28 mouse cellular contexts compared by ENCODE assay signal in genomic region chr7:89421294-89421693, GRCm38 (mm10). TPM values are rescaled to one million over a fixed set of nuclear protein-coding genes. Genes with fewer than 3 reads are reported as not detected.
DNase-seq lines count a peak whose midpoint lies in the region; ATAC-seq and TF ChIP-seq lines count a peak whose summit lies in the region.
"Had no signal": no experiment of that assay in that cellular context is flagged by ENCODE, and none has a peak within 500 bp of the region (broad histone marks: within the 10 kb centered on the region; RNA-seq: fewer than 3 reads in every experiment).

No protein-coding gene starts in this region.

- intact Hi-C loops in gastrocnemius, adult 2 months (cut with DNase I): no loop called here

- no peak overlapping the region for H3K4me3 ChIP-seq in gastrocnemius, adult 2 months
- no peak overlapping the region for H3K4me3 ChIP-seq in kidney, adult 2 months (ENCODE audit: insufficient read depth, low read depth, low read length)
- H3K4me3 ChIP-seq in midbrain, embryonic 11.5 days (ENCODE audit: low read depth, low read length): no peak overlapping the region
- H3K4me3 ChIP-seq in midbrain, embryonic 14.5 days (replicated peaks; ENCODE audit: low read depth, low read length): no peak overlapping the region
- H3K4me3 ChIP-seq: embryonic facial prominence, embryonic 10.5 days; embryonic facial prominence, embryonic 13.5 days; erythroblast, embryonic 14.5 days; forebrain, embryonic 12.5 days; forebrain, embryonic 15.5 days; heart, embryonic 12.5 days; heart, embryonic 15.5 days had no signal

- WGBS in kidney, adult 2 months: 64% methylated on average over 5 of the region's 5 CpGs
- 90% methylated on average over 5 of the region's 5 CpGs for WGBS in midbrain, embryonic 11.5 days
- WGBS in midbrain, embryonic 14.5 days: 95% methylated on average over 5 of the region's 5 CpGs

- H3K9me3 ChIP-seq in midbrain, embryonic 11.5 days (ENCODE audit: control insufficient read depth, low read length): no peaks in the 10 kb centered on the region
- H3K9me3 ChIP-seq in midbrain, embryonic 14.5 days (ENCODE audit: control insufficient read depth, low read length): no peaks in the 10 kb centered on the region
- H3K9me3 ChIP-seq: embryonic facial prominence, embryonic 10.5 days; embryonic facial prominence, embryonic 13.5 days; forebrain, embryonic 12.5 days; forebrain, embryonic 15.5 days; heart, embryonic 15.5 days had no signal

- no peak for ATAC-seq in midbrain, embryonic 11.5 days (ENCODE audit: low FRiP score)
- ATAC-seq in midbrain, embryonic 14.5 days (ENCODE audit: low FRiP score, low TSS enrichment): no peak
- ATAC-seq: CD4-positive, CD25-positive, alpha-beta regulatory T cell, adult 4 months; forebrain, embryonic 15.5 days; hindbrain, postnatal 0 days; inflammation-experienced regulatory T-cells, adult 6 months had no signal

- no peak overlapping the region for H3K4me2 ChIP-seq in midbrain, embryonic 11.5 days
- H3K4me2 ChIP-seq in midbrain, embryonic 14.5 days (ENCODE audit: low read length): no peak overlapping the region
- H3K4me2 ChIP-seq: embryonic facial prominence, embryonic 13.5 days; forebrain, embryonic 12.5 days; forebrain, embryonic 15.5 days; heart, embryonic 12.5 days; heart, embryonic 15.5 days; hindbrain, embryonic 14.5 days had no signal

- no peaks in the 10 kb centered on the region for H3K27me3 ChIP-seq in kidney, adult 2 months (replicated peaks; ENCODE audit: control insufficient read depth, insufficient read depth, low read length)
- H3K27me3 ChIP-seq in midbrain, embryonic 11.5 days (ENCODE audit: control insufficient read depth, insufficient read depth, low read length): no peaks in the 10 kb centered on the region
- no peaks in the 10 kb centered on the region for H3K27me3 ChIP-seq in midbrain, embryonic 14.5 days (ENCODE audit: control insufficient read depth, insufficient read depth, low read length)
- H3K27me3 ChIP-seq: forebrain, embryonic 12.5 days; forebrain, embryonic 15.5 days; heart, embryonic 12.5 days; heart, embryonic 15.5 days had no signal

- peaks cover 26% of the 10 kb centered on the region for H3K4me1 ChIP-seq in kidney, adult 2 months (ENCODE audit: control insufficient read depth, insufficient read depth, low read length)
- no peaks in the 10 kb centered on the region for H3K4me1 ChIP-seq in midbrain, embryonic 11.5 days (ENCODE audit: control insufficient read depth, insufficient read depth, low read length)
- no peaks in the 10 kb centered on the region for H3K4me1 ChIP-seq in midbrain, embryonic 14.5 days (ENCODE audit: control insufficient read depth, insufficient read depth, low read length)
- H3K4me1 ChIP-seq: forebrain, embryonic 12.5 days had no signal

- H3K9ac ChIP-seq in midbrain, embryonic 11.5 days (ENCODE audit: low read length): no peak overlapping the region
- no peak overlapping the region for H3K9ac ChIP-seq in midbrain, embryonic 14.5 days (replicated peaks; ENCODE audit: low read length)
- H3K9ac ChIP-seq: embryonic facial prominence, embryonic 13.5 days; forebrain, embryonic 12.5 days; forebrain, embryonic 15.5 days; heart, embryonic 12.5 days; heart, embryonic 15.5 days; hindbrain, embryonic 14.5 days had no signal

- TF ChIP-seq CTCF in gastrocnemius, adult 2 months (IDR thresholded peaks at IDR 0.05): peak; percentile 24; the same call in 1 of the 2 replicates
- TF ChIP-seq CTCF in kidney, adult 2 months (conservative IDR thresholded peaks at IDR 0.05; ENCODE audit: insufficient read depth, insufficient read length, low read depth, low read length): no peak

- no peak overlapping the region for H3K27ac ChIP-seq in gastrocnemius, adult 2 months
- H3K27ac ChIP-seq in kidney, adult 2 months (ENCODE audit: insufficient read depth, low read depth, low read length): 0 out of 2 replicates have a peak overlapping the region, but pooled peaks have one; percentile 41
- H3K27ac ChIP-seq in midbrain, embryonic 11.5 days (ENCODE audit: low read depth, low read length): no peak overlapping the region
- no peak overlapping the region for H3K27ac ChIP-seq in midbrain, embryonic 14.5 days (replicated peaks; ENCODE audit: low read depth, low read length)
- H3K27ac ChIP-seq: embryonic facial prominence, embryonic 10.5 days; embryonic facial prominence, embryonic 13.5 days; forebrain, embryonic 12.5 days; forebrain, embryonic 15.5 days; heart, embryonic 15.5 days; hindbrain, embryonic 14.5 days; hindbrain, postnatal 0 days had no signal

- peak; percentile 29 for DNase-seq in gastrocnemius, adult 2 months
- DNase-seq in gastrocnemius, postnatal 4 days (ENCODE audit: low spot score in 2 of 2): no peak
- DNase-seq in kidney, adult 2 months: peak; percentile 74
- no peak for DNase-seq in kidney, postnatal 14 days
- DNase-seq in midbrain, embryonic 11.5 days (ENCODE audit: low spot score, missing footprints): peak; percentile 80
- no peak for DNase-seq in midbrain, embryonic 14.5 days
- DNase-seq: adrenal gland, adult 2 months; adrenal gland, postnatal 14 days; cerebellum, adult 11-12 months; cerebellum, adult 8-10 months; cerebellum, postnatal 36 days; embryo, embryonic 11 days; gastrocnemius, postnatal 10 days; gastrocnemius, postnatal 36 days; heart, adult 11 months; heart, postnatal 10 days; heart, postnatal 4 days had no signal

- no peaks in the 10 kb centered on the region for H3K36me3 ChIP-seq in kidney, adult 2 months (ENCODE audit: control insufficient read depth, insufficient read depth, low read length)
- no peaks in the 10 kb centered on the region for H3K36me3 ChIP-seq in midbrain, embryonic 11.5 days (ENCODE audit: control insufficient read depth, insufficient read depth, low read length)
- H3K36me3 ChIP-seq in midbrain, embryonic 14.5 days (ENCODE audit: control insufficient read depth, insufficient read depth, low read length): no peaks in the 10 kb centered on the region
- H3K36me3 ChIP-seq: embryonic facial prominence, embryonic 10.5 days; embryonic facial prominence, embryonic 13.5 days; forebrain, embryonic 12.5 days; forebrain, embryonic 15.5 days; heart, embryonic 12.5 days; heart, embryonic 15.5 days had no signal

- TF ChIP-seq POLR2A in kidney, adult 2 months (IDR thresholded peaks at IDR 0.05; ENCODE audit: low read depth, low read length): no peak

RNA-seq across cellular contexts. Expression of gene Fzd4, which starts 17.1 kb away (rescaled TPM):
- 10 to 100 TPM; 30.6 to 32.4 TPM for total RNA-seq in gastrocnemius, adult 2 months (2021)
- total RNA-seq in gastrocnemius, postnatal 4 days (2021): 10 to 100 TPM; 43.9 to 44.1 TPM
- polyA plus RNA-seq in kidney, adult 2 months (2012; rRNA removed): 28.7 and 31.2 TPM in 2 replicates
- polyA plus RNA-seq in midbrain, embryonic 11.5 days (2014; fragmentation: Nextera tagmentation; extraction: Ambion mirVana): 2.0 and 2.6 TPM in 2 replicates
- polyA plus RNA-seq in midbrain, embryonic 14.5 days (2014; fragmentation: Nextera tagmentation; extraction: Ambion mirVana): 1.4 and 2.6 TPM in 2 replicates
- polyA plus RNA-seq: CD4-positive, CD25-positive, alpha-beta regulatory T cell, adult 4 months; erythroblast, embryonic 14.5 days; inflammation-experienced regulatory T-cells, adult 6 months had no signal

RNA-seq across cellular contexts. Expression of gene Tmem135, which starts 17.3 kb away (rescaled TPM):
- 10 to 100 TPM; 13.2 to 19.6 TPM for total RNA-seq in gastrocnemius, adult 2 months (2021)
- total RNA-seq in gastrocnemius, postnatal 4 days (2021): 10 to 100 TPM; 26.2 to 27.6 TPM
- 53.6 and 100 TPM in 2 replicates for polyA plus RNA-seq in kidney, adult 2 months (2012; rRNA removed)
- 15.1 and 16.7 TPM in 2 replicates for polyA plus RNA-seq in midbrain, embryonic 11.5 days (2014; fragmentation: Nextera tagmentation; extraction: Ambion mirVana)
- polyA plus RNA-seq in midbrain, embryonic 14.5 days (2014; fragmentation: Nextera tagmentation; extraction: Ambion mirVana): 24.0 and 26.4 TPM in 2 replicates

Comparison
In these comparisons a context has a peak if more than half of its experiments do, and no peak if none do; other contexts are left out.
1. DNase-seq: peak in gastrocnemius, adult 2 months (single experiment), kidney, adult 2 months (single experiment) and midbrain, embryonic 11.5 days (single experiment); none in gastrocnemius, postnatal 4 days (0 of 2), kidney, postnatal 14 days (single experiment) and midbrain, embryonic 14.5 days (single experiment).